In the genomic region with DNA sequence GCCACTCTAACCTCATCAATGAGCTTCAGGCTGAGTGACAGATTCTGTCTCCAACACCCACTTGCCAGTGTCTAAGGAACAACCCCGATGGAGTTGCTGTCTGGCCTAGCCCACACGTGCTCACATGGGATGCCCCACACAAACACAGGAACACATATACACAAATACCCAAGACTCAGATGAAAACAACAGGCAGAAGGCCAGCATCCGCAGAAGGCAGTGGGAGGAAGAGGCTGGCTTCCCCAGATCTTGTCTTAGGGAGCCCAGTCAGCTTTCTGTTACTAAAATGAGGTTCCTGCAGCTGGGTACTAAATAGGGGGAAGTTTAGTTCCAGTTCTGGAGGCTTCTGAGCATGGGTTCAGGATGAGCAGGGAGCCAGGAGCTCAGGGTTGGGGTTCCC, we compare ENCODE assay signal across 18 mouse cellular contexts.
DNase-seq lines count a peak whose midpoint lies in the region; ATAC-seq lines count a peak whose summit lies in the region.
"Had no signal": no experiment of that assay in that cellular context is flagged by ENCODE, and none has a peak within 500 bp of the region (broad histone marks: within the 10 kb centered on the region; RNA-seq: fewer than 3 reads in every experiment).

No protein-coding gene starts in this region.

- WGBS in forebrain, embryonic 15.5 days: 90% methylated on average over 3 of the region's 3 CpGs

- no peak overlapping the region for H3K4me2 ChIP-seq in forebrain, embryonic 15.5 days (replicated peaks)
- H3K4me2 ChIP-seq: heart, embryonic 11.5 days; limb, embryonic 13.5 days had no signal

- H3K9me3 ChIP-seq in forebrain, embryonic 15.5 days: no peaks in the 10 kb centered on the region
- H3K9me3 ChIP-seq: limb, embryonic 13.5 days; megakaryocyte, embryonic 14.5 days had no signal

- peak; percentile 65 for DNase-seq in layer of hippocampus, adult 11-12 months (ENCODE audit: low spot score)
- no peak for DNase-seq in layer of hippocampus, adult 9-10 months (ENCODE audit: low spot score)
- DNase-seq in frontal cortex, postnatal 10 days (ENCODE audit: low spot score in 2 of 2): peak; percentile 28 to 35
- DNase-seq in layer of hippocampus, postnatal 36 days: peak; percentile 53 to 54
- peak; percentile 54 for DNase-seq in right cerebral cortex, postnatal 25 days
- DNase-seq in embryo, embryonic 10.5 days (ENCODE audit: low spot score): no peak
- no peak for DNase-seq in ovary, postnatal 14 days (ENCODE audit: low spot score)
- DNase-seq: adrenal gland, adult 2 months; cerebellum, postnatal 14 days; gastrocnemius, postnatal 10 days; heart, postnatal 4 days; kidney, postnatal 10 days; liver, postnatal 0 days; thymus, postnatal 14 days had no signal

- no peak for ATAC-seq in forebrain, embryonic 15.5 days (replicated peaks)
- ATAC-seq: liver, postnatal 0 days had no signal

- H3K9ac ChIP-seq in forebrain, embryonic 15.5 days (replicated peaks): no peak overlapping the region
- H3K9ac ChIP-seq: limb, embryonic 13.5 days; liver, postnatal 0 days had no signal

- no peak overlapping the region for H3K27ac ChIP-seq in forebrain, embryonic 15.5 days (replicated peaks)
- H3K27ac ChIP-seq: limb, embryonic 13.5 days had no signal

- no peak overlapping the region for H3K4me3 ChIP-seq in forebrain, embryonic 15.5 days
- H3K4me3 ChIP-seq: limb, embryonic 13.5 days; megakaryocyte, embryonic 14.5 days had no signal

- no peaks in the 10 kb centered on the region for H3K27me3 ChIP-seq in forebrain, embryonic 15.5 days
- H3K27me3 ChIP-seq: limb, embryonic 13.5 days had no signal

- H3K36me3 ChIP-seq in forebrain, embryonic 15.5 days: no peaks in the 10 kb centered on the region
- H3K36me3 ChIP-seq: limb, embryonic 13.5 days had no signal

- peaks cover 32% of the 10 kb centered on the region for H3K4me1 ChIP-seq in forebrain, embryonic 15.5 days

Comparison
In these comparisons a context has a peak if more than half of its experiments do, and no peak if none do; other contexts are left out.
1. DNase-seq: peak in layer of hippocampus, adult 11-12 months (single experiment), frontal cortex, postnatal 10 days (2 of 2), layer of hippocampus, postnatal 36 days (2 of 2) and right cerebral cortex, postnatal 25 days (single experiment); none in layer of hippocampus, adult 9-10 months (single experiment), embryo, embryonic 10.5 days (single experiment) and ovary, postnatal 14 days (single experiment).